Mouse (Mus musculus): ENCODE results near the gene H1foo.

Gene H1foo

DNA sequence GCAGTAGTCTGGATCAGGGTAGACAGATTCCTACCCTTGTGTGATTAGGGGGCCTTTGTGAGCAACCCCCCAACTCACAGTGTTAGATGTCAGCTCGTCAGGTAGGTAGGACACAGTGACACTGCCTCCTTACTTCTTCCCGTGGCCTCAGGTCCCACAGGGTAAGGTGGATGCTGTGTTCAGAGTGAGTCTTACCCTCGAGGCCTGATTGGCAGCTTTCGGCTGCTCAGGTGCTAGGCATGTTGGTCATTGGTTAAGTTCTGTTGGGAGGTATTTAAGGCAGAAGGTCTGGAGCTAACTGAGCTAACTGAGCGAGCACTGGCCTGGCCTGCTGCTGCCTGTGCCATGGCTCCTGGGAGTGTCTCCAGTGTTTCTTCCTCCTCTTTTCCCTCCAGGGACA is at the start of gene H1foo:
H1foo (plus strand) TSS at position 301 of the 400 bp plus-strand sequence.
- no peak for DNase-seq

DNA sequence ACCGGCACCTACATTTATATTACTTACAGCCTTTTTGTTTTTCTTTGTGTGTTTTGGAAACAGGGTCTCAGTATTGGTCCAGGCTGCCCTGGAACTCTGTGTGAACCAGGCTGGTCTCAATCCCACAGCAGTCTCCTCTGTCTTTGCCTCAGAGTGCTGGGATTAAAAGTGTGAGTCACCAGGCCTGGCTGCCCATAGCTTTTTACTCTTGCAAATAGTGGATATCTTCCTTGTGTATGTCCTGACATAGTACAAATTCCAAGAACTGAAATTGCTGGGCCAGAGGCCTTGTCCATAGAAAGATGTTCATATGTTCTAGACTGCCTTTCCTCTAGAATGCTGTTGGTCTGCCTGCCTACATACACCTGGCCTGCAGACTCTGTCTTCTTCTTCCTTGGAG is 48.4 kb upstream of the H1foo start:
- DNase-seq, result peak in 1 of 2 experiments; percentile 14

DNA sequence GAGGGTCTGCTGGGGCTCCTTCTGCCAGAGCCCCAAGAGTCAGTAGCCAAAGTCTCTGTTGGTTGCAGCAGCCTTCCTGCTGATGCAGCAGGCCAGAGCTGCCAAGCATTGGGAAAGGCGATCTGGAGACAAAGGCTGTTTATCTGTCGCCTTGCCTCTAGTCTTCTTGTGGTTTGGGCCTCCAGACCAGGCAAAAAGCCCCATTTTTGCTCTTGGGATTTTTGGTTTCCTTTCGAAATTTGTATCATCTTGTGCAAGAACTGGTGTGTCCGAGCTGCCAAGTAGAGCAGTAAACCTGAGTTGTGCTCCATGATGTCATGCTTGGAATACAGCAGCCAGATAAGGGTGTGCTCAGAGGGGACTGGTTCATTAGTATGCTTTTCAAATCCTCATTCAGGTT is 47.6 kb upstream of the H1foo start:
- peak; percentile 46 to 81 for DNase-seq

DNA sequence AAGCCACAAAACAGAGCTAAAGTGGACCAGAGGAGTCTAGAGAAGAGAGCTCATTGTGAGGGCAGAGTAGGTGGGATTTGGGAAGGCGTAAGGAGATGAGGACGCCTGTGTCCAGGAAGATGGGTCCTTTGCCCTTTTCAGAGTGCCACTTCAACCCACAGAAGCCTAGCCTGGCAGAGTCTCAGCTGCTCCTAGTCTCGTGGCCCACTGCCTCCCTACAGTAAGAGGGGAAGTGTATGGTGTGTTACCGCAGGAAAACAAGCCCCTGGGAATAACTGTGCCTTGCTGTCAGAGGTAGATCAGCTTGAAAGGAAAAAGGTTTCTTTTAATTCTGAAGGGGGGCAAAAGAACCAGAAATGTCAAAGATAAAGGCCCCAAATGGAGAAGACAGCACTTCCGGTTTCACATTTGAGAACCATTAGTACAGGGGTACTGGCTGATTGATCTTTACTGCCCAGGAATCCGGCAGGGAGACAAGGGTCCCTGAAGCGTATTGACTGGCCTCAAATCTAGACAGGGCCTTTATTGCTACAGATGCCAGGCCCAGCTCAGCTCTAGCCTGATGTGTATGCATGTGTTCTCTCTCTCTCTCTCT is 46.7 kb upstream of the H1foo start:
- DNase-seq, result peak in 1 of 2 experiments; percentile 16

DNA sequence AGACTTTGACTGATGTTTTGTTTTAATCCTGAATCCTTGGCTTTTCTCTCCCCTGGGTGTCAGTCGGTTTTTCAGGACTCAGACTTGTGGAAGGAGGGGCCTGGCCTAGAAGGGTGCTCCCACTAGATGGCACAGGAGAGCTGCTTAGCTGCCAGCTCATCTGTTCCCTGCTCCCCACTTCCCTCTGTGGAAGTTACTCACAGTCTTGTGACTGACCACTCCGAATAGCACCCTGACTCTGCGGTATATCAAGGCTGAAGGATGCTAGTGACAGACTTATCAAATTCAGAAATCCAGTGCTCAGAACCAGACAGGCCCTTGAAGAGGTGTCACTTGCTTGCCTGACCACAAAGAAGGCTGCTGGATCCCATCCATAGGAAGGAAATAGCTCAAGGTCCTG is 43.7 kb upstream of the H1foo start:
- DNase-seq, result peak; percentile 81 to 86

DNA sequence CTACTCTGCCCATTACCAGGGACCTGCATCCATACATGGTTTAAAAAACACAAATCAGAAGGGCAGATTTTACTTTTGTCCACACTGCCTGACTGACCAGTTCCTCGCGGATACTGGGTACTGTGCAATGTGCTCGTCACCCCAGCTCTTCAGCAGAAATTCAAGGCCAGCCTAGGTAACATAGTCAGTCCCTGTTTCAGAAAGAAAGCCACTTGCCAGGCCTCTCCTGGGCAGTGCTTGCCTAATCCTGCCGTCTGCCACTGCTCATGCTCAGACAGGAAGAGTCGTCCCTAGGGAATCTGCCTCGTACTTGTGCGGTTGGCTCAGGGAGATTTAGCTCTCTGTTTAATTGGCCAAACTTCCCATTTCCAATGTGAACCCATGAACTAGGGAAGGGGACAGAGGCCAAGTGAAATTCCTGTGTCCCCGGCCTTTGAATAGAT is 43.2 kb upstream of the H1foo start:
- peak in 1 of 2 experiments; percentile 39 for DNase-seq

DNA sequence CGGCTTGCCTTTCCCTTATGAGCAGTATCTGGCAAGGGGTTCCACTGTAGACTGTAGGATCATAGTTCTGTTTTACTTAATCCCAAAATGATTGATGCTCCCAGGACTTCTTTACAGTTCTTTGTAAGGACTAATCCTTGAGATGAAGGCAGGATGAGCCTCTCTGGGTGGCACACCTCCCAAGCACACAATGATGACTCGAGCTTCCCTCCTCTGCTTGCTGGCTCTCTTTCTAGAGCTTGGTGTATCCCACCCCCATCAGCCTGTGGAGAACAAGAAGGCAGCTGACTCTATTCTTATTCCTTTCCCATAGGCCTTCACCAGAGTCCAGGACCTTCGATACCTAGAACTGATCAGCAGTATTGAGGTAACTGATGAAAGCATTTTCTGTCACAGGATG is 42.2 kb upstream of the H1foo start:
- no peak for DNase-seq

DNA sequence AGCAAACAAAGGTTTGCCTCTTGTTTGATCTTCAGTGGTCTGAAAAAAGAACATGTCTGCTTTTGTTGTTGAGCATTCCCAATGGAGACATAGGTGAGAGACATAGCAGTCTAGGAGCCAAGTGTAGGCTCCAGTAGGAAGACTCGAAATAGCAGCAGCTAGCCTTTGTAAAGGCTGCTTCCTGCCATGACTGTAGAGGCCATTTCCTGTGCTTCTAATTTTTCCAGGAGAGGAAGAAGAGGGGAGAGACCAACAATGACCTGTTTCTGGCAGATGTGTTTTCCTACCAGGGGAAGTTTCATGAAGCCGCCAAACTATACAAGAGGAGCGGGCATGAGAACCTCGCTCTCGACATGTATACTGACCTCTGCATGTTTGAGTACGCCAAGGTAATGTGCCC is 39.2 kb upstream of the H1foo start:
- DNase-seq, result no peak

DNA sequence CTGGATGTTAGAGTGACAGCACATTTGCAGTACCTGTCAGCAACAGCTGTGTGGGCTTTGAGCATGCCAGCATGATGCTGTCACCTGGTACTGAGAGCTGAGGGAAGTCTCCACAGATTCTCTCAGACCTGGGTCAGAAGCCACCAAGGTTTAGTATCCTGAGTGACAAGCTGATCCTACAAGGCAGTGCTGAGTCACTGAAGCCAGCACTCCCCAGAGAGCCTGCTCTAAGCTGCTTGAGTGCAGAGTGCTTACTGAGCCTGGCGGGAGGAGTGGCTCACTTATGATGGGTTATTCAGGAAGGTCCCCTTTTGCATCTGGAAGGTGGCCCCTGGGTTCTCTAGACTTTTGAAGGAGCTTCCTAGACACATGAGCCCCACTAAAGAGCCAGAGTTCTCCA is 38.3 kb upstream of the H1foo start:
- no peak for DNase-seq

DNA sequence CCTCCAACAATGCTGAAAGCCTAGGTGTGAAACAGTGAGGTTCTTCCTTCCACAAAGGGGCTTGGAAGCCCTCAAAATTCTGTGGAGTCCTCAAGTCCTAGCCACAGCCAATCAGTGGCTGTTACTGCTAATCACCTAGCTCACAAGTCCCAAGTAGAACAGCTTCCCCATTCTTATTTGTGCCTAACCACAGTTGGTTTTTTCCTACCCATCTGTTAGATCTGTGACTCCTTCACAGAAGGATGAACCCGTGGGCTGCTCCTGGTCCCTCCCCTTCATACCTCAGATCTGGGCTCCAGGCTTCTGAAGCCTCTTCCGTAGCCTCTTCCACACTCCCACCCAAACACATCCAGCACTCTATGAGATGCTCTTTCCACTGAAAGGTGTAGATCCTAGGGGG is 37.9 kb upstream of the H1foo start:
- DNase-seq, result no peak

DNA sequence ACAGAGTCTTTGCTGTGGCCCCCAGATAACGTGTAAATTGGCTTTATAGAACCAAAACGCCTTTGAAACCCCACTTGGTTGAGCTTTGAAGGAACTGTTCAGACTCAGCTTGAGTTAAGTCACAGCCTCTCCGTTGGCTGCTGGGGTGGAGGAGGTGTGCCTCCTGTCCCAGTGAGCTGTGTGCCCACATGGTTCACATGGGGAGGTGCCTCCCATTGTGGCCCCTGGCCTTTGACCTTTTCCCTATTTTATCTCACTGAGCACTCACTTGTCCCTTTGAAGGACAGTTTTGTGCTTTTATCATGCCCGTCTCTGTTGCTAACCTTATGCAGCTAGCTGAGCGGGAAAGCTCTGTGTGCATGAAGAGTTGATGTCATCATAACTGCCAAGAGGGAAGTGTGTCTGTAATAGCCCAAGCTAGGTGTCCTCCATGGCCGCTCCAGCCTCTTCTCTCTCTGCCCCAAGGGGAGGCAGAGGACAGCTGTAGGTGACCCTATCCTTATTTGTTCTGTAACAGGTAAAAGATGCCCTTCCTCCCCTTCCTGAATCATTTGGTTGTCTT is 36.2 kb upstream of the H1foo start:
- no peak for DNase-seq

DNA sequence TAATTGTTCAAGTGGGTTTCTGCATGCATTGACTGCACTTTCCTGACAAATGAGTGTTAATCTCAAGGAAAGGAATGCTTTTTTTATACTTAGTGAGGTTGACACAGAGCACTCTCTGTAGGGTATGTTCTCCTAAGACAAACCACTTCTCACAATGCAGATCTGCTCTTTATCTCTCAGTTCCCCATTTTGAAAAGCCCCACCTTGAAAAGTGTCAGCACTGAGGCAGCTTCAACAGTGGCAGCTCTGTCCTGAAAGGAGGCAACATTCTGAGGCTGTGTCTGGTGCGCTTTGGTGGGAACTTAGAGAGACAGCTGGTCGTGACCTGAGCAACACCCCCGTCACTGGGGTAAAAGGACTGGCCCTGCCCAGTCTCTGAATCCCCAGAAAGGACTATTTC is 35.7 kb upstream of the H1foo start:
- no peak for DNase-seq

DNA sequence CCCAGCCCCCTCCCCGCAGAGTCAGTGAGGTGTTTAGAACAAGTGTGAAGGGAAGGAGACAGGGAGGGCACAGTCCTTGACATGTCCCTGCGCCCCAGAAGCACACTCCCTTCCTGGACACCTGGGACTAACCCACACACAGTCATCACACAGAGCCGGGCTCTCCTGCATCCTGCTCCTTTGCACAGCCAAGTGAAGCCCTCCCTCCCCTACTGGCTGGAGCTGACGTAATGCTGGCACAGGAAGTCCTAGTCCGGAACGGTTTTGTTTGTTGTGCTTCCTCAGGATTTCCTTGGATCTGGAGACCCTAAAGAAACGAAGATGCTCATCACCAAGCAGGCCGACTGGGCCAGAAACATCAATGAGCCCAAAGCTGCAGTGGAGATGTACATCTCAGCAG is 34.8 kb upstream of the H1foo start:
- peak; percentile 81 to 90 for DNase-seq

DNA sequence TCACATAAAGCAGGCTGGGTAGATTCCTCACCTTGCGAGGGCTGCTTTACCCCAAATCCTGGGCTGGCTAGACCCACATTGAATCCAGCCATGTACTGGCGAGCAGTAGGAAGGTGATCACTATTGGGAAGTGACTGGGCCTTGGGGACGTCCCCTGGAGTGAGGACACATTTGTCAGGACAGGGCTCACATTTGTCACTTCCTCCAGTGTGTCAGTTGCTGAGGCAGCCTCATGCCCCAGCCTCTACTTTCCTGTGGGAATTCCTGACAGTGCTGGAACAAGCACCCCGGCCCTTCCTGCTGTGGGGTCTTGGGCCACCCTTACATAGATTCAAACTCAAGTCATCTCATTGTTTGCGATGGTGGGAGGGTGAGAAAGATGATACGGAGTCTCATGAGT is 33.0 kb upstream of the H1foo start:
- no peak for DNase-seq

DNA sequence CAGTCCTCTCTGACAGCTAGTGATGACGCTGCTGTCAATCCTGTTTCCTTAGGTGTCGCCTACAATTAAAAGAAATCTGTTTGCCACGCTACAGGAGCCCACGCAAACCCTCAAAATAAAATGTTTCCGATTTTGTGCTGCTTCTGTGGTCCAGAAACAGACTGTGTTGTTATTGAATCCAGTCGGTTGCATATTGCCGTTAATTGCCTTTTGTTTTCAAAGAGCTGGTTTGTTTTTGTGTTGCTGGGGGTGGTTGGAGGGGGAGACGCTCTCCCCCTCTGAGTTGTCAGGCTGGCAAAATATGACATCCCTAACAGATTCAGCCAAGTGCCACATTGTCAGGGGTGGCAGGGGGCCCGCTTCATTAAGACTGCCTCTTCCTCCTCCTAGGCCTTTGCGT is 31.3 kb upstream of the H1foo start:
- no peak for DNase-seq

DNA sequence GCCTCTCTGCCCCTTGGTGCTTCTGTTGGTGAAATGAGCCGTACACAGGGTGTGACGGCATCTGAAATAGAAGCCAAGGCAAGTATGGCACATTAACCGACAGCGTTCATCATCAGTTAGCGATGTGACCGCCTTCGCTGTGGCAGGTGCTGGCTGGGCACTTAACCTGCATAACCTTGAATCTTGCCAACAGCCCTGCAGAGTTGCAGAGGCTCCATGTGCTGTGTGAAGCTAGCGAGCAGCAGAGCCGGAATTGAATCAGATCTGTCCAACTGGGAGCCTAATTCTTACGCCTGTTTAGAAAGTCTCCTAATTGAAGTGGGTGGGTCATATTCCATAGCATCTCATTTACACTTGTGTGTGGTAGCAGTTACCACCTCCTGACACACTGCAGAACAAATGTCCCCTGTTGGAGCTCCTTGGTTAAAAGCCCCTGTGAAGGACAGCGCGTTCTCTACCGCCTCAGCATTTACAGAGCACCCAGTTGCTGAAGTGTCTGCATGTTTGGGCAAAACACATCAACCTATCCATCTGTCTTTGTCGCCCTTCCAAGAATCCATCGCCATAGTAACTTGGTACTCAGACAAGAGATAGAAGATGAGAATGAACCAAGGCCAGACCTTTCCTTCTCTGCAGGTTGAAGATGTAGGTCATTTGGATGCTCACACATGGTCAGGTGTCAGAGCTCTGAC is 30.1 kb upstream of the H1foo start:
- DNase-seq, result no peak

DNA sequence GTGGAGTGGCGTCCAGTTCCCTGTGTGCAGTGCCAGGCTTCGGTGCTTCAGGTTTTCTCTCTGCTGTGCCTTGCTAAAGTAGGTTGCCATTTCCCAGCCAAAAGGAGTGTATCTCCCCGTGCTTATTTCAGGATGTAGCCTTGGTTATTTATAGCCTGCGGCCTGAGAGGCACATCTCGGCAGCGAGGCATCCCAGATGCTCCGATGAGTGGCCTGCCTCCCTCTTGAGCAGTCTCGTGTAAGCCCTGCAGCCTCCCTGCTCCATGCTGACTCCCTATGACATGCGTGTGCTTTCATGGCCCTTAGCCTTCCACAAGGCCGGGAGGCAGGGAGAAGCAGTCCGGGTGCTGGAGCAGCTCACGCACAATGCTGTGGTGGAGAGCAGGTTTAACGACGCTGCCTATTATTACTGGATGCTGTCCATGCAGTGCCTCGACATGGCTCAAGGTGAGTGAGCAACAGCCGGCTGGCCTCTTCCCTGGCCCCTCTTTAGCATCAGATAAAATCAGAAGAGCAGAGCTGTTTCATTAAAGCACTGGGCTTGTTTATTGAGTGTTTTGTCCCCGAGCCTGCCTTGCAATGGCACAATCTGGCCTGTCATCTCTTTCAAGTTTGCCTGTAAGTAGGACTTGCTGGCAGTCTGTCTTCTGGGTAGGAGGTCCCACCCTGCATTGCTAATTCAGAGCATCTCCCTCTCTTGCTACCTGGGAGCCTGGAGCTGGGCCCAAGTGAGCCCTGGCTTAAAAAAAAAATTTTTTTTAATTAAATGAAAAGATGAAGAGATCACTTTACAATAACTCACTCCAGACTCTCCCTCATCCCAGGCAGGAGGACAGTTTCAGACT is 28.9 kb upstream of the H1foo start:
- no peak for DNase-seq

DNA sequence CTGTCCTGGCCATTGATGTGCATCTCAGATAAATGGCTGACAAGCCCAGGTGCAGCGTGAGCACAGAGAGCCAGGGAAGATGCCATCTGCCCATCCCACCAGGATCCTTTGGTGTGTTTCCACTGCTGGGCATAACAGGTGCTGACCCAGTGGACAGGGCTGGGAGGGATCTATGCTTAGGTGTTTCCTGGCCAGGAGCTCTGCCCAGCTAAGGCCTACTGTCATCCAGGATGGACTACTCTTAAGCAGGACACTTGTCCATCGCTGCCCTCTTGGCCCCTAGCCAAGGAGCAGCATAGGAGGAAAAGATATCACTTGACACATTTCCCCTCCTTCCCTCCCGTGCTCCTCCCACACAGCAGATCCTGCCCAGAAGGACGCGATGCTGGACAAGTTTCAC is 28.1 kb upstream of the H1foo start:
- DNase-seq, result no peak

DNA sequence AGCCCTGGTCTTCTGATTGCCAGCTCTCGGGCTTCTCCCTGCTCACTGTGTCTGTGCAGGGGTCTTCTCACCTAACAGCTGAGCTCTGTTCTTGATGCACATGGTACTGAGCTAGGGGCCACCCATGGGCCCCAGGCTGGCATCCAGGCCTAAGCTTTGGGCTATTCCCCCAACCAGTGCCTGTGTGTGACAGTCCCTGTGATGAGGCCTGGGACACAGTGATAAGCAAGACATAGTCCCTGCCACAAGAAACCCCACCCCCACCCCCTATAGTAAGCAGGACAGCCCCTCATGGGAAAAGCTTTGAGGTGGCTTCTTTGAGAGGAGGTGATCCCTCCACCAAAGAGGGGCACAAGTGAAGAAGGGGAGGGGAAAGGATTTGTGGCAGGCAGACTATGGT is 26.1 kb upstream of the H1foo start:
- no peak for DNase-seq

DNA sequence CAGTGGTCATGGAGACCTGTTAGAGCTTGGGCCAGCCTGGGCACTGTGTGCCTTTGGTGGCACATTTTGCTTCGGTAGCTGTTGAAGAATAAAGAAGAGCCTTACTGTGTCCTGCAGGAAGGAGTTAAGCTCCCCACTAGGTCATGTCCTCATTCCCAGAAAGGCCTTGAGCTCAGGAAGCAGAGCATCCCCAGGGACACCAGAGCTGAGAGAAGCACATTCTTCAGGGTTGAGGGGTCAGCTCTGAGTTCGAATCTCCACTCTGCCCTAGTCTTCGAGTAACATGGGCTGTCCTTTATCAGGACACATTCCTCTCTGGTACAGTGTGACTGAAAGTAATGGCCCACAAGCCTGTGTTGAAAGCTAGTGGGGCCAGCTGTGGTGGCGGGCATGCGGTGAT is 24.9 kb upstream of the H1foo start:
- no peak for DNase-seq

DNA sequence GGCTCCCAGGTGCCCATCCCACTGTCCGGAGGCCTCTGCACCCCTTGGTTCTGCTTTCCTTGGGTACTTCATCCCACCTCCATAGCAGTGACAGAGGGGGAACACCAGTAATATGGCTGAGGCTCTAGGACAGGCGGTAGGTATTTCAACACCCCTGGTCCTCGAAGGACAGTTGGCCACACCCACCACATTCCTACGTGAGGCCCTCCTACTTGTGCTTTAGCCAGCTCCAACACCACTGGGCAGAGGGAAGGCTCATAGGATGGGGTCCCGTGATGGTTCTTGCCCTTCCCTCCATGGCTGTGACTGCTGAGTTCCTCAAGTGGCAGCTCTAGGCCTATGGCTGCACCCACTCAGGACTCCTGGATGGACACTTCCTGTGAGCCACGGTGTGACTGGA is 19.9 kb upstream of the H1foo start:
- DNase-seq, result peak in 1 of 2 experiments; percentile 67

DNA sequence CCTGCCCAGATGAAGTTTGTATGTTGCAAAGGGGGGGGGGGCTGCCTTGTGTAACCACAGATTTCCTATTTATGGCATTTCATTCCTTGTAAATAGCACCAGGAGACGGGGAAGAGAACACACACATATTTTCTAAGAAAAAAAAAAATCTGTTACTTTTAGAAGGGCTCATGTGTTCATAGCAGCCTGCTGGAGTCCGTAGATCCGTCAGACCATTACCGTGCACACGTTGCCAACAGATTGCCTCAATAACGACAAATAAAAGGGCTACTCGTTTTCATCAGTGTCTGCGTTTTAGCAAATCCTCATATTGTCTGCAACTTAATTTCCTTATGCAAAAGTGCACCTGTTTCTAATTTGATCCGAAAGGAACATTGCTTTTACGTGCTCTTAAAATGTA is 18.3 kb upstream of the H1foo start:
- DNase-seq, result no peak

All from lung, postnatal 4 days (tissue).